Mouse (Mus musculus) C2C12 (cell line): Measurements from ENCODE around the gene Anks6.

Source experiments
- CEBPB ChIP-seq: IDR thresholded peaks from one replicate; pipeline ENCODE4 v1.6.1; 2011; ENCODE audit warnings: low read depth, mild to moderate bottlenecking, control low read depth, moderate library complexity
- CTCF ChIP-seq: IDR thresholded peaks from one replicate; pipeline ENCODE4 v1.5.1; 2011; ENCODE audit not compliant: control insufficient read depth, insufficient read depth, insufficient read length
- MAX ChIP-seq: IDR thresholded peaks from one replicate; pipeline ENCODE4 v1.6.1; 2011; ENCODE audit warnings: mild to moderate bottlenecking, control low read depth
- MYOD1 ChIP-seq: IDR thresholded peaks from one replicate; pipeline ENCODE4 v1.6.1; 2011; ENCODE audit warnings: low read depth; ENCODE audit not compliant: control insufficient read depth, insufficient read length
- MYOG ChIP-seq: IDR thresholded peaks from one replicate; pipeline ENCODE4 v1.6.1; 2011; ENCODE audit not compliant: control insufficient read depth, insufficient read length; ENCODE audit errors: extremely low read depth
- USF1 ChIP-seq: IDR thresholded peaks from one replicate; pipeline ENCODE4 v1.6.1; 2011; ENCODE audit warnings: low read depth, mild to moderate bottlenecking, control low read depth, moderate library complexity

- TF ChIP-seq CTCF (no peak), MAX (no peak), MYOD1 (no peak), USF1 (no peak), CEBPB (no peak), MYOG (no peak)
Observed at GRCm38 (mm10) chr4:46990281-46991015, 66.8 kb downstream of the Anks6 start.
